Mouse (Mus musculus): ENCODE data around the gene Fggy. TPM values are rescaled to one million over a fixed set of nuclear protein-coding genes. Genes with fewer than 3 reads are reported as not detected.

Fggy gene
- total and polyA plus RNA-seq, 3 experiments = not detected

DNA sequence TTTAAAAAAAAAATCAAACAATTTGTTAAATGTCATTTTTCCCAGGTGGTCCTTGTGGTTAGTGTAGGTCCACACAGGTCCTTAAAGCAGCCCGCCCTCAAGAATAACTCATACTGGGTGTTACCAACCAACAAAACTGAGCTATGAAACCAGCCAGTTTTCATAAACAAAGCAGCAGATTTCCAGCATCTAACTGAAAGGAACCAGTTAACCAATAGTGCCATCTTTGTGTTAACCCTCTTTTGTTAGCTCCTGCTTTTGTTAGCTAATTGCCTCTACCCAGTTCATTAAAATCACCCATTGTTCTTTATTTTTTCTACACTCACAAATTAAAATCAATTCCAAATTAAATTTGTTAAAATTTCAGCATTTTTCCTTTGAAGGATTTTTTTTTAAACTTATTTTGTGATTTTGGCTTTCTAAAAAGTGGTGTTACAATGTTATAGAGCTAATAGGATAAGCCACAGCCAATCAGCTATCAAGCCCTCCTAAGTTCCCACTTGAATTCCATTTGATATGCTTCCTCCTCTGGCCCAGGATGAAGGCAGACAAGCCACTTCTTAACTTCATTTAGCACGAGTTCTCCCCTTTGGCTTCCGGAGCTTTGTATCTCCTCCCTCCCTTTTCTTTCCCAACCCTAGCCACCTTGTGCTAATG lies 15.8 kb upstream of the Fggy start:
- TF ChIP-seq TAL1 (IDR thresholded peaks at IDR 0.05; ENCODE audit: low read length) = no peak
- no peak for TF ChIP-seq CHD1 (IDR thresholded peaks at IDR 0.05; ENCODE audit: low read depth, low read length)
- no peak for TF ChIP-seq SMC3 (IDR thresholded peaks at IDR 0.05; ENCODE audit: low read depth, low read length)
- TF ChIP-seq UBTF (IDR thresholded peaks at IDR 0.05; ENCODE audit: borderline replicate concordance, insufficient read depth, low read depth, low read length) = no peak
- no peak for TF ChIP-seq MEF2A (IDR thresholded peaks at IDR 0.05; ENCODE audit: extremely low read depth, insufficient replicate concordance, low read depth, low read length, poor library complexity, severe bottlenecking)
- TF ChIP-seq MAFK (IDR thresholded peaks at IDR 0.05; ENCODE audit: borderline replicate concordance, low read depth, low read length) = no peak
- Histone ChIP-seq H3K36me3 (ENCODE audit: control insufficient read depth in 1 of 2, insufficient read depth in 2 of 2, low read length in 2 of 2) (no peaks in the 10 kb centered on the region), H3K9me3 (replicated peaks; ENCODE audit: insufficient read depth, low read length) (no peaks in the 10 kb centered on the region), H3K79me2 (ENCODE audit: control insufficient read depth, insufficient read depth, low read length, poor library complexity) (no peaks in the 10 kb centered on the region), H3K4me1 (ENCODE audit: control insufficient read depth in 1 of 2, insufficient read depth in 2 of 2, low read length in 2 of 2) (no peaks in the 10 kb centered on the region), H3K9ac (ENCODE audit: control insufficient read depth, low read depth, low read length, poor library complexity, severe bottlenecking) (no peak overlapping the region), H3K4me3 (ENCODE audit: control insufficient read depth in 1 of 2, insufficient read depth in 1 of 2, low read depth in 2 of 2, low read length in 2 of 2) (no peak overlapping the region), H3K27ac (ENCODE audit: control insufficient read depth, low read depth, low read length) (no peak overlapping the region), H3K27me3 (ENCODE audit: control insufficient read depth in 1 of 2, insufficient read depth in 2 of 2, low read length in 2 of 2) (no peaks in the 10 kb centered on the region)
- DNase-seq (ENCODE audit: low read depth, low spot score) = no peak

DNA sequence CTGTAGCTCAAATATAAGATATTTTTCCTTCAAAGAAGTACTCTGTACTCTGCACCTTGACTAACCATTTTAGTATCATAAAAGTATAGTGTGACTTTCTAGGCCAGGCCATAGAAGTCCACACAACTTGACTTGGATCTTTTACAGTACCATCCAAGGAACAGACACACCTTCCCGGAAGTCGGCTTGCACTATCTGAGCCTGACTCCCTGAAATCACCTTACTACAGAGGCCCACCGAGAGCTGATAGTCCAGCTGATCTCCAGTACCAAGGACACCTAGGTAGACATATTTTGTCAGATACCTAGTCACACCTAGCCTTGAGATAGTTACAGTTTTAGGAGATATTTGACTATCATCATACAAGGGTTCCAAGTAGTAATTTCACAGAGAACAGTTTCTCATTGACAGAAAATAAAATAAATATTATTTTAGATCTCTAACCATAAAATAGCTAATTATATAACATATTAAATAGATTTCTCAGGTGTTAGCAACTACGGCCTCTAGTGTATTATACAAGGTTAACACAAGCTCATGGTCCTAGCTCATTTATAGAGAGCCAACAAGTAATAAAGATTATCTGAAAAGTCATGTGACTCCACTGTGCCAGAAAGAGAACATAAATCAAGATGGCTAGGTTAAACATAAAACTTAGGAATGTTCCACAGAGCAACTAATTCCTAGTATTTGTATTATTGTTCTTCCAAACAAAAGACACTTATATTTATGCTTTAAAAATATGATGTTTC lies 15.1 kb upstream of the Fggy start:
- no peak for DNase-seq (ENCODE audit: low read depth, low spot score)
- H3K36me3 ChIP-seq (ENCODE audit: control insufficient read depth in 1 of 2, insufficient read depth in 2 of 2, low read length in 2 of 2) = no peaks in the 10 kb centered on the region
- no peaks in the 10 kb centered on the region for H3K27me3 ChIP-seq (ENCODE audit: control insufficient read depth in 1 of 2, insufficient read depth in 2 of 2, low read length in 2 of 2)
- H3K9me3 ChIP-seq (replicated peaks; ENCODE audit: insufficient read depth, low read length) = no peaks in the 10 kb centered on the region
- H3K9ac ChIP-seq (ENCODE audit: control insufficient read depth, low read depth, low read length, poor library complexity, severe bottlenecking) = no peak overlapping the region
- no peaks in the 10 kb centered on the region for H3K4me1 ChIP-seq (ENCODE audit: control insufficient read depth in 1 of 2, insufficient read depth in 2 of 2, low read length in 2 of 2)
- H3K79me2 ChIP-seq (ENCODE audit: control insufficient read depth, insufficient read depth, low read length, poor library complexity) = no peaks in the 10 kb centered on the region
- no peak overlapping the region for H3K27ac ChIP-seq (ENCODE audit: control insufficient read depth, low read depth, low read length)
- TF ChIP-seq TCF12 (IDR thresholded peaks at IDR 0.05; ENCODE audit: low read depth, low read length) = no peak
- no peak for TF ChIP-seq HCFC1 (IDR thresholded peaks at IDR 0.05; ENCODE audit: low read depth, low read length)
- TF ChIP-seq ELF1 (IDR thresholded peaks at IDR 0.05; ENCODE audit: low read depth, low read length) = no peak
- TF ChIP-seq ZNF384 (IDR thresholded peaks at IDR 0.05; ENCODE audit: low read depth, low read length) = no peak
- no peak for TF ChIP-seq USF1 (IDR thresholded peaks at IDR 0.05; ENCODE audit: low read depth, low read length)
- no peak for TF ChIP-seq ZKSCAN1 (IDR thresholded peaks at IDR 0.05; ENCODE audit: low read depth, low read length)
- no peak for TF ChIP-seq E2F4 (IDR thresholded peaks at IDR 0.05; ENCODE audit: borderline replicate concordance, low read depth, low read length)
- TF ChIP-seq KAT2A (conservative IDR thresholded peaks at IDR 0.05; ENCODE audit: low read depth, low read length) = no peak
- no peak for TF ChIP-seq POLR2AphosphoS5 (IDR thresholded peaks at IDR 0.05; ENCODE audit: borderline replicate concordance, low read depth, low read length)
- no peak for TF ChIP-seq SIN3A (IDR thresholded peaks at IDR 0.05; ENCODE audit: low read length)
- no peak overlapping the region for H3K4me3 ChIP-seq (ENCODE audit: control insufficient read depth in 1 of 2, insufficient read depth in 1 of 2, low read depth in 2 of 2, low read length in 2 of 2)
